Mouse (Mus musculus): ENCODE measurements at regions not wholly inside any gene's neighbourhood (a gene's known extent, or its start where the extent isn't known, plus 50 kb on each side); places are given as distances from the start of the nearest gene placed in this dataset.

DNA sequence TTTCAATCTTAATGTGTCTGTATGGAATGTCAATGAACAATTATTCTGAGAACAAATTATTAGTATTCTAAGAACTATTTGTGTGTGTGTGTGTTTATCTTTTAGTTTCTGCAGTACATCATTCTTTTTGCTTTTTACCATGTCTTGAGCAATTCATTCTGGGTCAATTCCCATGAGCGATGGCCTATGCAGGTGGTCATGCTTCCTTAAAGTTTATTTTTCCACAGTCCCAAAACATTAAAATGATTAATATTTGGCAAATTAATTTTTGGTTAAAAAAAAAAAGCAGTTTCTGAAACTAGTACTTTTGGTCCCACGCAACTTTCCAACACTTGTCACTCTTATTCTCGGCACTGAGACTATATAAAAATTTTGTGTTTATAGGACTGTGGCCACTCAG, 416.8 kb upstream of the Rgmb start:
- 94% methylated on average over 3 of the region's 3 CpGs for WGBS
- TF ChIP-seq CTCF (IDR thresholded peaks at IDR 0.05; ENCODE audit: low read depth): no peak
- Histone ChIP-seq H3K27me3 (replicated peaks; ENCODE audit: control insufficient read depth, insufficient read depth, low read length) (no peaks in the 10 kb centered on the region), H3K4me3 (ENCODE audit: low read depth, low read length) (no peak overlapping the region), H3K4me2 (replicated peaks; ENCODE audit: low read depth) (no peak overlapping the region), H3K36me3 (ENCODE audit: control insufficient read depth, insufficient read depth) (no peaks in the 10 kb centered on the region), H3K9ac (ENCODE audit: low read depth, low read length) (no peak overlapping the region), H3K27ac (ENCODE audit: low read depth, low read length) (no peak overlapping the region), H3K9me3 (ENCODE audit: control insufficient read depth) (no peaks in the 10 kb centered on the region), H3K4me1 (replicated peaks; ENCODE audit: control insufficient read depth, insufficient read depth, low read length) (no peaks in the 10 kb centered on the region)
- no peak for ATAC-seq

DNA sequence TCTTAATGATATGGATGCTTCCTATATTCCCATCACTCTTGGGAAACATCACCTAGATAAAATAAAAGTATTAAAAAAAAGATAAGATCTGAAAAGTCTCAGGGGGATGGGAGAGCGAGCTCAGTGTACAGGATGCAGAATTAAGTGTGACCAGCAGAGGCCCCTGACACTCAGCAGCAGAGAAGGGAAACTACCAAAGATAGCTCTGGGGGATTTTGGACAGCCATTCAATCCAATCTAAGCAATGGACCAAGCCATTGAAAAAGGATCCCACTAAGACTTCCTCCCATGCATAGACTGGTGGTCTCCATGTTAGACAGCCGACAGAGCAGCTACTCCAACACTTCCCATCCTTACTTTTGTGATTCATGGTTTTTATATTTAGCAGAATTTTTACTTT, 390.4 kb upstream of the Rgmb start:
- WGBS: 83% methylated on average over 2 of the region's 2 CpGs
- TF ChIP-seq CTCF (IDR thresholded peaks at IDR 0.05; ENCODE audit: low read depth): 0 out of 2 replicates have a peak, but pooled peaks have one; percentile 14
- Histone ChIP-seq H3K27ac (ENCODE audit: low read depth, low read length) (no peak overlapping the region), H3K4me3 (ENCODE audit: low read depth, low read length) (no peak overlapping the region), H3K9me3 (ENCODE audit: control insufficient read depth) (no peaks in the 10 kb centered on the region), H3K4me2 (replicated peaks; ENCODE audit: low read depth) (no peak overlapping the region), H3K4me1 (replicated peaks; ENCODE audit: control insufficient read depth, insufficient read depth, low read length) (no peaks in the 10 kb centered on the region), H3K27me3 (replicated peaks; ENCODE audit: control insufficient read depth, insufficient read depth, low read length) (no peaks in the 10 kb centered on the region), H3K9ac (ENCODE audit: low read depth, low read length) (no peak overlapping the region), H3K36me3 (ENCODE audit: control insufficient read depth, insufficient read depth) (no peaks in the 10 kb centered on the region)
- no peak for ATAC-seq

DNA sequence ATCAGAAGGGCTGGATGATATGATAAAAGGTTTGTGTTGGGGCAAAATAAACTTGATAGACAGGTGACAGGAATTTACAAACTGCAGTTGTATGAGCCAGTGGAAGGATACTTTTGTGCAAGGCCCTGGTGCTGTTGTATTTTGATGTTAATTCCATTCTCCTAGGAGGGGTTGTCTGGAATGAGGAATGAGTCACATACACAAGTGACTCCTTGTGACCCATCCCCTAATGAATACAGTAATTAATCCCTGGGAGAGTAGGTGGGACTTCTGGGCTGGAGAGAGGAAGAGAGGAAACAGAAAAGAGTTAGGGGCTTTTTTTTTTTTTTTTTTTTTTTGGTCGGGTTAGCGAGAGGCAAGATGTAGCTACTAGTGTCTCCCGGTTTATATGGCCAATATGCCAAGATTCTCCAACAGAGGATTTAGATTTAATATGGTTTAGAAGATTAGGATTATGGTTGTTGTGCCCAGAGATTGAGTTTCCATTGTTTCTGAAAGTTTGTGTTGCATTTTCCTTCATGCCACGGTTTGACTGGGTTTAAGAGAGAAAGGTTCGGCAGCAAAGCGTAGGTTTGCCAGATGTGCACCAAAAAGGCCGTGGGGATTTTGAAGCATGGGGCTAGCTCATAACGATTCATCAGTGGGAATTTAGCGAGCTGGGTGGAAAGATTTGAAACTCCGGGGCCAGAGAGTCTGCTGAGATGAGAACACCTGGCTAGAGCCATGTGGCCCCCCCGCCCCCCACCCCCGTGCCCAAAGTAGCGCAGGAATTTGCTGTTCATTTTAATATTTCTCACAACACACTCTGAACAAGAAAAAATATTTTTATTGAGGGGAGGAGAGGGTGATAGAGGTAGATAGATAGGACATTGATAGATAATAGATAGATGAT, 389.1 kb upstream of the Rgmb start:
- Histone ChIP-seq H3K27me3 (replicated peaks; ENCODE audit: control insufficient read depth, insufficient read depth, low read length) (no peaks in the 10 kb centered on the region), H3K9ac (ENCODE audit: low read depth, low read length) (no peak overlapping the region), H3K4me1 (replicated peaks; ENCODE audit: control insufficient read depth, insufficient read depth, low read length) (no peaks in the 10 kb centered on the region), H3K4me3 (ENCODE audit: low read depth, low read length) (no peak overlapping the region), H3K4me2 (replicated peaks; ENCODE audit: low read depth) (no peak overlapping the region), H3K9me3 (ENCODE audit: control insufficient read depth) (no peaks in the 10 kb centered on the region), H3K27ac (ENCODE audit: low read depth, low read length) (no peak overlapping the region), H3K36me3 (ENCODE audit: control insufficient read depth, insufficient read depth) (no peaks in the 10 kb centered on the region)
- 85% methylated on average over 13 of the region's 13 CpGs for WGBS
- no peak for ATAC-seq
- TF ChIP-seq CTCF (IDR thresholded peaks at IDR 0.05; ENCODE audit: low read depth): no peak

DNA sequence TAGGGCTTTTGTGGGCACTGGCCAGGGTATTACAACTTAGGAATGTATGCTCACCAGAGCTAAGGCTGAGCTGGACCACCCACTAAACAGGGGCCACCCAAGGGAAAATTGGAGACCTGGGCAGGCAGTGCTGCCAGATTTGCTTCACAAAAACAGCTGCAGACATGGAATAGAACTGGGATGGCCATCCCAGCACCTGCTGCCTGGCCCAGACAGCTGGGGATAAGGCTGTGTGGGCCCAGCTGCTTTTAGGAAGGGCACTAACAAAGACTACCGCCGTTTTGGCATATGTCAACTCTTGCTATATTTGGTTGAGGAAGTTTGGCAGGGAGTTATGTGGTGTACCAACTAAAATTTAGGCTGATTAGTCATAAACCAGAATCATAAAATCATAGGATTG, 387.8 kb upstream of the Rgmb start:
- Histone ChIP-seq H3K27ac (ENCODE audit: low read depth, low read length) (no peak overlapping the region), H3K36me3 (ENCODE audit: control insufficient read depth, insufficient read depth) (no peaks in the 10 kb centered on the region), H3K4me3 (ENCODE audit: low read depth, low read length) (no peak overlapping the region), H3K27me3 (replicated peaks; ENCODE audit: control insufficient read depth, insufficient read depth, low read length) (no peaks in the 10 kb centered on the region), H3K9ac (ENCODE audit: low read depth, low read length) (no peak overlapping the region), H3K4me2 (replicated peaks; ENCODE audit: low read depth) (no peak overlapping the region), H3K4me1 (replicated peaks; ENCODE audit: control insufficient read depth, insufficient read depth, low read length) (no peaks in the 10 kb centered on the region), H3K9me3 (ENCODE audit: control insufficient read depth) (no peaks in the 10 kb centered on the region)
- TF ChIP-seq CTCF (IDR thresholded peaks at IDR 0.05; ENCODE audit: low read depth): no peak
- 61% methylated on average over 2 of the region's 2 CpGs for WGBS
- ATAC-seq: no peak

DNA sequence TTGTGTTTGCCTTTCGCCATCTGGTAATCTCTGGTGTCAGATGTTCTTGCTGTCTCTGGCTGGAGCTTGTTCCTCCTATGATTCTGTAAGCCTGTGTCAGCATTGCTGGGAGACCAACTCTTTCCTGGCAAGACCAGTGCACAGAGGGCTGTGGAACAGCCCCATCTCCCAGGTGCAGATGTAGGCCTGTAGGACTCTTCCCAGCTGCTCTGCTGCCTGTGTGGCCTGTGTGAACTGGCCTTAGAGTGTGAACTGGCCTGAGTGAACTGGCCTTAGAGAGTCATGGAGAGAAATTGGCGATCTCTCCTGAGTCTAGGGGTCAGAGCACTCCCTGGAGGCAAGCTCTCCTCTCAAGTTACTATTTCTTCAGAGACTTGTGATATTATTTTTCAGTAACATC, 386.0 kb upstream of the Rgmb start:
- H3K4me2 ChIP-seq (replicated peaks; ENCODE audit: low read depth): no peak overlapping the region
- no peaks in the 10 kb centered on the region for H3K36me3 ChIP-seq (ENCODE audit: control insufficient read depth, insufficient read depth)
- no peak overlapping the region for H3K27ac ChIP-seq (ENCODE audit: low read depth, low read length)
- no peak for TF ChIP-seq CTCF (IDR thresholded peaks at IDR 0.05; ENCODE audit: low read depth)
- WGBS: 79% methylated on average over 2 of the region's 2 CpGs
- no peak overlapping the region for H3K9ac ChIP-seq (ENCODE audit: low read depth, low read length)
- H3K9me3 ChIP-seq (ENCODE audit: control insufficient read depth): no peaks in the 10 kb centered on the region
- ATAC-seq: no peak
- H3K4me1 ChIP-seq (replicated peaks; ENCODE audit: control insufficient read depth, insufficient read depth, low read length): no peaks in the 10 kb centered on the region
- no peaks in the 10 kb centered on the region for H3K27me3 ChIP-seq (replicated peaks; ENCODE audit: control insufficient read depth, insufficient read depth, low read length)
- H3K4me3 ChIP-seq (ENCODE audit: low read depth, low read length): no peak overlapping the region

DNA sequence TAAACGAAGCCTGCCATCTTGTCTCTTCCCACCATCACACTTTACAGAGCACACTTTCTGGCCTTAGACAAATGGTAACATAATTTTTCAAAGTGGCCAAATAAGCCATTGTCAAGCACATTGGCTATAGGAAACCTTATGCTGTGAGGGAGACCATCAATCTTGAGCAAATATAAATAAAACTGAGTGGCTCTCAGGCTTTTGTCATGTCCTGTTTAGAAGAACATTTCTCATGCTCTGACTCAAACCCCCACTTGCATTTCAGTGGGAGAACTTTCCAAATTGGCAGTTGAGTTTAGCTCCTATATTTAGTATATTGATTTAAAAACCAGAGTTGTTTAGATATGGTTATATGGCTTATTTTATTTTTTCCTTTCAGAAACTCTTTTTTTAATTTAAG, 362.8 kb upstream of the Rgmb start:
- Histone ChIP-seq H3K4me3 (ENCODE audit: low read depth, low read length) (no peak overlapping the region), H3K4me2 (replicated peaks; ENCODE audit: low read depth) (no peak overlapping the region), H3K9me3 (ENCODE audit: control insufficient read depth) (no peaks in the 10 kb centered on the region), H3K36me3 (ENCODE audit: control insufficient read depth, insufficient read depth) (no peaks in the 10 kb centered on the region), H3K9ac (ENCODE audit: low read depth, low read length) (no peak overlapping the region), H3K27me3 (replicated peaks; ENCODE audit: control insufficient read depth, insufficient read depth, low read length) (no peaks in the 10 kb centered on the region), H3K4me1 (replicated peaks; ENCODE audit: control insufficient read depth, insufficient read depth, low read length) (no peaks in the 10 kb centered on the region), H3K27ac (ENCODE audit: low read depth, low read length) (no peak overlapping the region)
- no peak for ATAC-seq
- WGBS: 59% methylated on average over 1 of the region's 1 CpGs
- no peak for TF ChIP-seq CTCF (IDR thresholded peaks at IDR 0.05; ENCODE audit: low read depth)
